Mouse (Mus musculus): Measurements from ENCODE around the gene Trim65. TPM values are rescaled to one million over a fixed set of nuclear protein-coding genes. Genes with fewer than 3 reads are reported as not detected.

The Trim65 gene
- polyA plus RNA-seq, 1 experiment from 2014 or later, result 10.1 TPM

- no peak for ATAC-seq
- no peak for TF ChIP-seq CTCF (IDR thresholded peaks at IDR 0.05)
These were observed 32.1 kb upstream of the Trim65 start for GRCm38 (mm10) chr11:116163002-116163401.

GRCm38 (mm10) chr11:116162146-116162545 is 31.2 kb upstream of the Trim65 start:
- H3K27me3 ChIP-seq, result no peaks in the 10 kb centered on the region
- ChIA-PET CTCF (interaction anchor here (1.1 to 1.7 kb wide), 2 partner anchors 13 to 23 kb away, joined by 3 to 6 read pairs; partner anchors contain the start of gene Mrpl38), POLR2A (interaction anchor here (1.7 kb wide), 1 partner anchor 10 kb away, joined by 5 read pairs; no protein-coding TSS in a partner anchor)
- in situ Hi-C loops (cut with MboI; ENCODE audit: low pct_unique_long_range_greater_than_20kb), result no loop called here
- TF ChIP-seq CTCF (IDR thresholded peaks at IDR 0.05), result no peak
- no peak for ATAC-seq
- DNase-seq (ENCODE audit: low read depth, low spot score), result no peak

More at GRCm38 (mm10) chr11:116163002-116163401, 32.1 kb upstream of the Trim65 start:
- DNase-seq (ENCODE audit: low read depth, low spot score), result no peak
- H3K27me3 ChIP-seq, result no peaks in the 10 kb centered on the region
- POLR2A ChIA-PET, result interaction anchor here (0.9 to 1.7 kb wide), 2 partner anchors 10 to 11 kb away, joined by 3 to 5 read pairs; no protein-coding TSS in a partner anchor
- in situ Hi-C loops (cut with MboI; ENCODE audit: low pct_unique_long_range_greater_than_20kb), result no loop called here
- CTCF ChIA-PET, result interaction anchor here (1.1 to 1.7 kb wide), 2 partner anchors 14 to 24 kb away, joined by 3 to 6 read pairs; partner anchors contain the start of gene Mrpl38

DNA sequence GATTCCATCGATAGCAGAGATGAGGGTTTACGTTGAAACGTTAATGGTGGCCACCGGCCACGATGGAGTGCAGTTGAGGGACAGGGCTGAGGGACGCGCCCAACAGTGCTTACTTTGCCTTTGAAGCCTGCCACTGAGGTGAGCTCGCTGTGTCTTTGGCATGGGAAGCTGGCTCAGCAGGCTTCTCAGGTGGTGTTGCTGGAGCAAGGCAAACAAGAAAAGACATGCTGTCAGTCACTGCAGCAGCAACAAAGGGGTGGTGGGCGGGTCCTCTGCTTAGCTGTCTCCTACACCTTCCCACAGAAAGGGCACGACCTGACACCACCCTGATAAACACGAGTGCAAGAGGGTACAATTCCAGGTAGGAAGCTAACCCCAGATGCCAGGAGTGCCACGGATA is 30.4 kb upstream of the Trim65 start:
- ChIA-PET CTCF (interaction anchor here (1.7 kb wide), 1 partner anchor 22 kb away, joined by 6 read pairs; the partner anchor contains the start of gene Mrpl38), POLR2A (interaction anchor here (0.8 to 1.7 kb wide), 2 partner anchors 9 to 36 kb away, joined by 3 to 5 read pairs; no protein-coding TSS in a partner anchor)
- DNase-seq (ENCODE audit: low read depth, low spot score) (no peak), ATAC-seq (no peak)
- in situ Hi-C loops (cut with MboI; ENCODE audit: low pct_unique_long_range_greater_than_20kb), result no loop called here
- no peaks in the 10 kb centered on the region for H3K27me3 ChIP-seq
- TF ChIP-seq CTCF (IDR thresholded peaks at IDR 0.05), result no peak

DNA sequence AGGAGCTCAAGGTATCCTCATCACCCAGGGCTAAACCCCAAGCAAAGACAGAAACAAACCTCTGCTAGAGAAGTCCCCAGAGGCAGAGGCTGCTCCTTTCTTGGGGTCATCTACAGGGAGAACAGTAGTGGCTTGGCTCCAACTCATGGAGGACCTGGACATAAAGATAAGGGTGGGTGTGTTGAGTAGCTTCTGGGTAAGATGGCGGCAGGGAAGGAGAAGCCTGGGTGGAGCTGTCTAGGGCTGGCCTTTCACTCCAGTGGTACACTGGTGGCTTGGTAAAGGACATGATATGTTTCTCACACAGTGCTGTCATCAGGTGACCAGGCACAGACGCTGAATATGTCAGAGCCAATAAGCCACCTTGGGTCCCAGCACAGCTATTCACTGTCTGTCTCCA is 20.0 kb upstream of the Trim65 start:
- no peaks in the 10 kb centered on the region for H3K27me3 ChIP-seq
- DNase-seq (ENCODE audit: low read depth, low spot score), result no peak
- TF ChIP-seq CTCF (IDR thresholded peaks at IDR 0.05), result no peak
- ChIA-PET POLR2A (interaction anchor here (0.7 kb wide), 1 partner anchor 17 kb away, joined by 3 read pairs; no protein-coding TSS in a partner anchor), CTCF (interaction anchor here (1.0 kb wide), 1 partner anchor 11 kb away, joined by 3 read pairs; no protein-coding TSS in a partner anchor)
- ATAC-seq, result no peak
- in situ Hi-C loops (cut with MboI; ENCODE audit: low pct_unique_long_range_greater_than_20kb), result no loop called here

DNA sequence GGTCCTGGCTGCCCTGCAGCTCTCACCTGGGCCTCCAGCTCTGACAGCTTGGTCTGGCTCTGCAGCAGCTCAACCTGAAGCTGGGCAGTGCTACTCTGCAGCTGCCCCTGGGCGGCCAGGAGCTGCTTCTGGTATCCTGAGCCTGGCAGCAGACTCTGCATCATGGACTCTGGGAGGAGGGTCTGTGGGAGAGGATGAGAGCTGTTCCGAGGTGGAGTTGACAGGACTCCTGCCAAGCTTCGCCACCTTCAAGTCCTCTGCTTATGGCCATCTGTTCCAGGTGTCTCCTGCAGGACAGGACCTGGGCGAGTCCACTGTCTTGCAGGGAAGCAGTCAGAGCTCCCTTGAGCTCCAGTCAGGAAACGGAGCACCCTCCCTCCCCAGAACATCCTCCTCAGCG is 18.4 kb upstream of the Trim65 start:
- TF ChIP-seq CTCF (IDR thresholded peaks at IDR 0.05), result no peak
- ATAC-seq (no peak), DNase-seq (ENCODE audit: low read depth, low spot score) (no peak)
- ChIA-PET CTCF (interaction anchor here (1.0 to 1.6 kb wide), 3 partner anchors 10 to 13 kb away, joined by 3 to 6 read pairs (median 4); partner anchors contain the start of gene Mrpl38), POLR2A (interaction anchor here (2.9 kb wide), 1 partner anchor 18 kb away, joined by 12 read pairs; the partner anchor contains the start of gene Fbf1)
- no peaks in the 10 kb centered on the region for H3K27me3 ChIP-seq
- in situ Hi-C loops (cut with MboI; ENCODE audit: low pct_unique_long_range_greater_than_20kb), result loop anchor here (5.0 kb wide), 1 partner anchor 68 kb away; no protein-coding TSS in a partner anchor

DNA sequence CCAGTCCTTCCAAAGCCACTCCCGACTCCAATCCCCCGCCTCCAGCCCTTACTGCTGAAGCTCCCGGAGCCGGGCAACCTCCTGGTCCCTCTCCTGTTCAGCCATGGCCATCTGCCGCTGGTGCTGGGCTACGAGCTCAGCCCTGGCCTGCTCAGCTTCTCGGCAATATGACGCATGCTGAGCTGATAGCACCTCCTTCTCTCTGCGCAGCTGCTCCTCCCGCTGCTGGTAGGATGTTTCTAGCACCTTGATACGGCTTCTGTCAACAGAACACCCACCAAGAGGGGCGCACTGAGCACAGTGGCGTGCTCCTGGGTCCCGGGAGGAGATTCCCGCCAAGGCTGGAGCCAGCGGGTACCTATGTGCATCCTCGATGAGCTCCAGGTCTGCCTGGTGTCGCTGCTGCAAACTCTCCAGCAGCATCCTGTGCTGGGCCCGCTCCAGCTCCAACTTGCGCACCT is 17.9 kb upstream of the Trim65 start:
- DNase-seq (ENCODE audit: low read depth, low spot score) (no peak), ATAC-seq (no peak)
- in situ Hi-C loops (cut with MboI; ENCODE audit: low pct_unique_long_range_greater_than_20kb), result loop anchor here (5.0 kb wide), 1 partner anchor 69 kb away; no protein-coding TSS in a partner anchor
- ChIA-PET POLR2A (interaction anchor here (0.6 to 2.9 kb wide), 2 partner anchors 18 to 340 kb away, joined by 3 to 12 read pairs; partner anchors contain the start of gene Fbf1), CTCF (interaction anchor here (1.0 to 1.6 kb wide), 3 partner anchors 10 to 14 kb away, joined by 3 to 6 read pairs (median 4); partner anchors contain the start of gene Mrpl38)
- TF ChIP-seq CTCF (IDR thresholded peaks at IDR 0.05), result no peak
- H3K27me3 ChIP-seq, result no peaks in the 10 kb centered on the region

DNA sequence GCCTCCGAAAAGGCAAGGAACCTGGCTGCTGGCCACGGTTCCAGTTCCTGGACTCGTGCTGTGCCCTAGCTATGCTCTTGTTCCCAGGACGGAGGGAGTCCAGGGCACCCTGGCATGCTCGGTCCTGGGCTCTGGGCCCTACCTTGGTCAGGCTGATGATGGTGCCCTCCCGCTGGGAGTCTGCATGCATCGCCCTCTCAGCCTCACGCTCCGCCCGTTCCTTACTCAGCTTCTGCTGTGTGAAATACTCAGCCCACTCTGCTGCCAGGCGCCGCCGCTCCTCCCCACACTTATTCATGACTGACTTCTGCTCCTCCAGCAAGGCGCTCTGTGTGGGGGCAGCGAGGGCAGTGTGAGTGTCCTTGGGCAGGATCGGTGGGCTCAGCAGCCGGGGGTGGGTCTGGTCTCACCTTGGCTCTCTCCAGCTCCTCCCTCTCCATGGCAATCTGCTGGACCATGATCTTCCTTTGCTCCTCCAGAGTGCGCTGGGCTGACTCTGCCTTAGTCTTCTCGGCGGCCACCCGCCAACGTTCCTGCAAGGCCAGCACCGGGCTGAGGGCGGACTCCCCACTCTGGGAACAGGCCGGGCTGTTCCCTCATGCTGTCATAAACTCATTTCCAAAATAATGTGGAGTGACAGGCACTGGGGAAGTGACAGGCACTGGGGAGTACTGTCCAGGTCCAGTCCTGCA is 15.5 kb upstream of the Trim65 start:
- no peaks in the 10 kb centered on the region for H3K27me3 ChIP-seq
- ChIA-PET POLR2A (interaction anchor here (0.9 to 2.9 kb wide), 6 partner anchors 11 to 72 kb away, joined by 3 to 12 read pairs (median 4); partner anchors contain the start of genes Fbf1 and Trim65), CTCF (interaction anchor here (1.6 kb wide), 1 partner anchor 8 kb away, joined by 5 read pairs; the partner anchor contains the start of gene Mrpl38)
- TF ChIP-seq CTCF (IDR thresholded peaks at IDR 0.05), result no peak
- ATAC-seq (peak; percentile 29), DNase-seq (ENCODE audit: low read depth, low spot score) (peak; percentile 53)
- in situ Hi-C loops (cut with MboI; ENCODE audit: low pct_unique_long_range_greater_than_20kb), result loop anchor here (5.0 kb wide), 1 partner anchor 71 kb away; no protein-coding TSS in a partner anchor

GRCm38 (mm10) chr11:116145481-116146293 is 14.8 kb upstream of the Trim65 start:
- H3K27me3 ChIP-seq, result no peaks in the 10 kb centered on the region
- POLR2A ChIA-PET, result interaction anchor here (0.9 to 1.6 kb wide), 3 partner anchors 11 to 73 kb away, joined by 3 to 4 read pairs (median 3); partner anchors contain the start of gene Trim65
- no peak for TF ChIP-seq CTCF (IDR thresholded peaks at IDR 0.05)
- in situ Hi-C loops (cut with MboI; ENCODE audit: low pct_unique_long_range_greater_than_20kb), result loop anchor here (5.0 kb wide), 1 partner anchor 72 kb away; no protein-coding TSS in a partner anchor
- DNase-seq (ENCODE audit: low read depth, low spot score) (no peak), ATAC-seq (peak; percentile 1)
- CTCF ChIA-PET, result no interaction called here

- in situ Hi-C loops (cut with MboI; ENCODE audit: low pct_unique_long_range_greater_than_20kb), result no loop called here
- DNase-seq (ENCODE audit: low read depth, low spot score) (no peak), ATAC-seq (no peak)
- CTCF ChIA-PET, result interaction anchor here (1.4 kb wide), 1 partner anchor 72 kb away, joined by 3 read pairs; no protein-coding TSS in a partner anchor
- no peak for TF ChIP-seq CTCF (IDR thresholded peaks at IDR 0.05)
- POLR2A ChIA-PET, result no interaction called here
- no peaks in the 10 kb centered on the region for H3K27me3 ChIP-seq
These were observed 12.5 kb upstream of the Trim65 start for GRCm38 (mm10) chr11:116143468-116143867.
